Mouse (Mus musculus) liver, embryonic 14.5 days (tissue): ENCODE data around the gene Ugt1a6b. TPM values are rescaled to one million over a fixed set of nuclear protein-coding genes. Genes with fewer than 3 reads are reported as not detected.

ENCODE experiments used
- ATAC-seq: fragments of 200-750 bp; cut with Nextera tagmentation; 2 replicates; pipeline ENCODE4 v1.8.0; 2017; ENCODE audit warnings: moderate number of reproducible peaks, mild to moderate bottlenecking, moderate library complexity; ENCODE audit not compliant: insufficient read depth
- DNase-seq, 3 experiments: peaks; one replicate each; pipeline ENCODE4 v3.0.0-alpha.2; 2012 to 2013; ENCODE audit warnings: low read depth in 3 of 3, low spot score in 3 of 3
- H3K27ac ChIP-seq: fragments of 300-500 bp; sonication (generic); 2 replicates; pipeline ENCODE4 v1.5.1; 2014; ENCODE audit warnings: moderate library complexity, mild to moderate bottlenecking, control low read depth, inconsistent platforms
- H3K27me3 ChIP-seq: fragments of 300-500 bp; sonication (generic); 2 replicates; pipeline ENCODE4 v1.6.1; 2014; ENCODE audit warnings: mild to moderate bottlenecking, low read length, moderate library complexity; ENCODE audit not compliant: control insufficient read depth, insufficient read depth
- H3K36me3 ChIP-seq: fragments of 300-500 bp; sonication (generic); replicated peaks from 2 replicates; pipeline ENCODE4 v1.6.1; 2014; ENCODE audit warnings: low read depth; ENCODE audit not compliant: control insufficient read depth, insufficient read depth
- H3K4me1 ChIP-seq, 2 experiments: fragments of 200-500 bp in 1 of 2; fragments of 300-500 bp in 1 of 2; sonication (generic) in 1 of 2; replicated peaks; 2 replicates each; pipeline ENCODE4 v1.6.1; 2012 to 2014; ENCODE audit warnings: antibody characterized with exemption in 1 of 2, inconsistent platforms in 1 of 2, low read length in 1 of 2; ENCODE audit not compliant: control insufficient read depth in 2 of 2, insufficient read depth in 2 of 2
- H3K4me2 ChIP-seq: fragments of 300-500 bp; sonication (generic); 2 replicates; pipeline ENCODE4 v1.6.1; 2014; ENCODE audit warnings: low read depth, mild to moderate bottlenecking, control low read depth, moderate library complexity
- H3K4me3 ChIP-seq, 2 experiments: fragments of 200-500 bp in 1 of 2; fragments of 300-500 bp in 1 of 2; sonication (generic) in 1 of 2; 2 replicates each; pipeline ENCODE4 v1.5.1; 2012 to 2014; ENCODE audit warnings: low read depth in 2 of 2, low read length in 2 of 2, mild to moderate bottlenecking in 2 of 2, control low read depth in 1 of 2, inconsistent platforms in 1 of 2, moderate library complexity in 1 of 2; ENCODE audit not compliant: insufficient read depth in 1 of 2
- H3K9ac ChIP-seq: fragments of 300-500 bp; sonication (generic); replicated peaks from 2 replicates; pipeline ENCODE4 v1.6.1; 2014; ENCODE audit warnings: mild to moderate bottlenecking, control low read depth, moderate library complexity
- H3K9me3 ChIP-seq: fragments of 300-500 bp; sonication (generic); 2 replicates; pipeline ENCODE4 v1.6.1; 2016; ENCODE audit warnings: low read length, mixed read lengths; ENCODE audit not compliant: control insufficient read depth
- CTCF ChIP-seq: IDR thresholded peaks from 2 replicates; pipeline ENCODE4 v1.5.1; 2016; ENCODE audit warnings: antibody characterized with exemption, low read depth, control low read depth
- EP300 ChIP-seq: IDR thresholded peaks from 2 replicates; pipeline ENCODE4 v1.6.1; 2016; ENCODE audit warnings: antibody characterized with exemption, low read depth
- WGBS: fragments of 180-500 bp; shearing (Covaris S2); extraction: QIAGEN DNeasy Blood & Tissue Kit; methylation state at CpG from one replicate; pipeline ENCODE4 v1.1.7; 2014; ENCODE audit not compliant: insufficient replicate concordance; 5-methylcytosine and 5-hydroxymethylcytosine counted together
- polyA plus RNA-seq, 2 experiments: library from polyadenylated mRNA; depleted of rRNA in 1 of 2; stranded (reverse) in 1 of 2; unstranded in 1 of 2; fragments of >200 nt; fragmentation: Nextera tagmentation in 1 of 2; extraction: Ambion mirVana in 1 of 2; gene quantifications; 2 replicates each; pipeline versions ENCODE4 v1.2.1 to v1.2.3; 2012 to 2014

Gene Ugt1a6b
- polyA plus RNA-seq, 2 experiments, result 3.1 to 4.8 TPM

GRCm38 (mm10) chr1:88250023-88250422 lies 147.0 kb downstream of the Ugt1a6b start:
- Histone ChIP-seq H3K9ac (no peak overlapping the region), H3K4me1 (peaks cover 0 to 2% of the 10 kb centered on the region in 2 experiments; a peak in 1 of 4 replicates), H3K4me2 (no peak overlapping the region), H3K36me3 (no peaks in the 10 kb centered on the region), H3K27ac (no peak overlapping the region), H3K4me3 (no peak overlapping the region), H3K9me3 (peaks cover 3% of the 10 kb centered on the region), H3K27me3 (no peaks in the 10 kb centered on the region)
- WGBS, result 60% methylated on average over 5 of the region's 5 CpGs
- TF ChIP-seq CTCF (no peak), EP300 (no peak)
- DNase-seq, result no peak
- ATAC-seq, result no peak

- H3K4me1 ChIP-seq, result peaks cover 0 to 2% of the 10 kb centered on the region in 2 experiments; a peak in 1 of 4 replicates
- no peak overlapping the region for H3K9ac ChIP-seq
- H3K4me2 ChIP-seq, result no peak overlapping the region
- no peak overlapping the region for H3K4me3 ChIP-seq
- H3K36me3 ChIP-seq, result no peaks in the 10 kb centered on the region
- DNase-seq (no peak), ATAC-seq (no peak)
- H3K9me3 ChIP-seq, result no peaks in the 10 kb centered on the region; the same call in 1 of the 2 replicates
- no peak overlapping the region for H3K27ac ChIP-seq
- TF ChIP-seq EP300 (no peak), CTCF (no peak)
- H3K27me3 ChIP-seq, result no peaks in the 10 kb centered on the region
- 55% methylated on average over 8 of the region's 8 CpGs for WGBS
These were observed 150.1 kb downstream of the Ugt1a6b start for GRCm38 (mm10) chr1:88253106-88253505.

GRCm38 (mm10) chr1:88253540-88253939 lies 150.5 kb downstream of the Ugt1a6b start:
- WGBS, result 57% methylated on average over 6 of the region's 6 CpGs

GRCm38 (mm10) chr1:88254793-88255465 lies 151.9 kb downstream of the Ugt1a6b start:
- DNase-seq (no peak), ATAC-seq (no peak)
- H3K9ac ChIP-seq, result no peak overlapping the region
- TF ChIP-seq EP300, result no peak
- TF ChIP-seq CTCF, result no peak
- H3K4me2 ChIP-seq, result no peak overlapping the region
- no peak overlapping the region for H3K27ac ChIP-seq
- H3K27me3 ChIP-seq, result no peaks in the 10 kb centered on the region
- H3K9me3 ChIP-seq, result no peaks in the 10 kb centered on the region; the same call in 1 of the 2 replicates
- no peak overlapping the region for H3K4me3 ChIP-seq
- WGBS, result 62% methylated on average over 12 of the region's 12 CpGs
- no peaks in the 10 kb centered on the region for H3K36me3 ChIP-seq
- peaks cover under 1 to 12% of the 10 kb centered on the region in 2 experiments; a peak in 2 of 4 replicates for H3K4me1 ChIP-seq

More at GRCm38 (mm10) chr1:88253540-88253939, 150.5 kb downstream of the Ugt1a6b start:
- H3K27me3 ChIP-seq, result no peaks in the 10 kb centered on the region
- H3K9ac ChIP-seq, result no peak overlapping the region
- H3K4me3 ChIP-seq, result no peak overlapping the region
- DNase-seq, result no peak
- TF ChIP-seq CTCF, result no peak
- no peak for TF ChIP-seq EP300
- H3K27ac ChIP-seq, result no peak overlapping the region
- H3K36me3 ChIP-seq, result no peaks in the 10 kb centered on the region
- H3K4me2 ChIP-seq, result no peak overlapping the region
- no peaks in the 10 kb centered on the region; the same call in 1 of the 2 replicates for H3K9me3 ChIP-seq
- ATAC-seq, result peak; percentile 7; the same call in 1 of the 2 replicates
- peaks cover 0 to 2% of the 10 kb centered on the region in 2 experiments; a peak in 1 of 4 replicates for H3K4me1 ChIP-seq

GRCm38 (mm10) chr1:88255466-88255857 lies 152.4 kb downstream of the Ugt1a6b start:
- H3K4me2 ChIP-seq, result no peak overlapping the region
- H3K27me3 ChIP-seq, result no peaks in the 10 kb centered on the region
- no peak overlapping the region for H3K27ac ChIP-seq
- WGBS, result 45% methylated on average over 2 of the region's 2 CpGs
- no peak for ATAC-seq
- no peak for TF ChIP-seq EP300
- no peak for TF ChIP-seq CTCF
- no peak overlapping the region for H3K9ac ChIP-seq
- DNase-seq, result no peak
- no peak overlapping the region for H3K4me3 ChIP-seq
- H3K9me3 ChIP-seq, result no peaks in the 10 kb centered on the region; the same call in 1 of the 2 replicates
- H3K4me1 ChIP-seq, result peaks cover 6 to 17% of the 10 kb centered on the region in 2 experiments; a peak in 3 of 4 replicates
- H3K36me3 ChIP-seq, result no peaks in the 10 kb centered on the region
